Mouse (Mus musculus) liver, embryonic 14.5 days (tissue): ENCODE measurements at regions not wholly inside any gene's neighbourhood (a gene's known extent, or its start where the extent isn't known, plus 50 kb on each side); places are given as distances from the start of the nearest gene placed in this dataset.
"Not testable (repeated sequence)": the region's sequence is repeated elsewhere in the genome, so short reads cannot be mapped to it uniquely, and the experiment has no call there.

Experiments
- ATAC-seq: fragments of 200-750 bp; cut with Nextera tagmentation; 2 replicates; pipeline ENCODE4 v1.8.0; 2017; ENCODE audit warnings: moderate number of reproducible peaks, mild to moderate bottlenecking, moderate library complexity; ENCODE audit not compliant: insufficient read depth
- DNase-seq, 3 experiments: peaks; one replicate each; pipeline ENCODE4 v3.0.0-alpha.2; 2012 to 2013; ENCODE audit warnings: low read depth in 3 of 3, low spot score in 3 of 3
- H3K27ac ChIP-seq: fragments of 300-500 bp; sonication (generic); 2 replicates; pipeline ENCODE4 v1.5.1; 2014; ENCODE audit warnings: moderate library complexity, mild to moderate bottlenecking, control low read depth, inconsistent platforms
- H3K27me3 ChIP-seq: fragments of 300-500 bp; sonication (generic); 2 replicates; pipeline ENCODE4 v1.6.1; 2014; ENCODE audit warnings: mild to moderate bottlenecking, low read length, moderate library complexity; ENCODE audit not compliant: control insufficient read depth, insufficient read depth
- H3K36me3 ChIP-seq: fragments of 300-500 bp; sonication (generic); replicated peaks from 2 replicates; pipeline ENCODE4 v1.6.1; 2014; ENCODE audit warnings: low read depth; ENCODE audit not compliant: control insufficient read depth, insufficient read depth
- H3K4me1 ChIP-seq, 2 experiments: fragments of 200-500 bp in 1 of 2; fragments of 300-500 bp in 1 of 2; sonication (generic) in 1 of 2; replicated peaks; 2 replicates each; pipeline ENCODE4 v1.6.1; 2012 to 2014; ENCODE audit warnings: antibody characterized with exemption in 1 of 2, inconsistent platforms in 1 of 2, low read length in 1 of 2; ENCODE audit not compliant: control insufficient read depth in 2 of 2, insufficient read depth in 2 of 2
- H3K4me2 ChIP-seq: fragments of 300-500 bp; sonication (generic); 2 replicates; pipeline ENCODE4 v1.6.1; 2014; ENCODE audit warnings: low read depth, mild to moderate bottlenecking, control low read depth, moderate library complexity
- H3K4me3 ChIP-seq, 2 experiments: fragments of 200-500 bp in 1 of 2; fragments of 300-500 bp in 1 of 2; sonication (generic) in 1 of 2; 2 replicates each; pipeline ENCODE4 v1.5.1; 2012 to 2014; ENCODE audit warnings: low read depth in 2 of 2, low read length in 2 of 2, mild to moderate bottlenecking in 2 of 2, control low read depth in 1 of 2, inconsistent platforms in 1 of 2, moderate library complexity in 1 of 2; ENCODE audit not compliant: insufficient read depth in 1 of 2
- H3K9ac ChIP-seq: fragments of 300-500 bp; sonication (generic); replicated peaks from 2 replicates; pipeline ENCODE4 v1.6.1; 2014; ENCODE audit warnings: mild to moderate bottlenecking, control low read depth, moderate library complexity
- H3K9me3 ChIP-seq: fragments of 300-500 bp; sonication (generic); 2 replicates; pipeline ENCODE4 v1.6.1; 2016; ENCODE audit warnings: low read length, mixed read lengths; ENCODE audit not compliant: control insufficient read depth
- CTCF ChIP-seq: IDR thresholded peaks from 2 replicates; pipeline ENCODE4 v1.5.1; 2016; ENCODE audit warnings: antibody characterized with exemption, low read depth, control low read depth
- EP300 ChIP-seq: IDR thresholded peaks from 2 replicates; pipeline ENCODE4 v1.6.1; 2016; ENCODE audit warnings: antibody characterized with exemption, low read depth
- WGBS: fragments of 180-500 bp; shearing (Covaris S2); extraction: QIAGEN DNeasy Blood & Tissue Kit; methylation state at CpG from one replicate; pipeline ENCODE4 v1.1.7; 2014; ENCODE audit not compliant: insufficient replicate concordance; 5-methylcytosine and 5-hydroxymethylcytosine counted together

DNA sequence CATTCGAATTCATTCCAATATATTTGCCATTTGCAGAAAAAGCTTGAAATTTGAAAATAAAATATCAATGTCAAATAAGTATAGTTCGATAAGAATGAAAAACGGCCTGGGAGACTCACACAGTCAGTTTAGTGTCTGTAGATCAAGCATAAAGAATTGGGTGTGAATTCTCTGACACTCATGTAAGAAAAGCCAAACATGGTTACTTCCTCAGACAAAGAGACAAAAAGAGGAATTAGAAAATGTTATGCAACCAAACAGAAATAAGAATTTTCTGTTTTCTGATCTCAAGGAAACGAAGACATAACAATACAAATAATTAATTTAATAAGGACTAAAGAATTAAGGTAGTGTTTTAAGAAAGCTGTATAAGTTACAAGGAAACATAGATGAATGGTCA lies 113.7 kb upstream of the Egfr start:
- no peaks in the 10 kb centered on the region for H3K4me1 ChIP-seq
- 52% methylated on average over 4 of the region's 4 CpGs for WGBS
- no peak overlapping the region for H3K4me2 ChIP-seq
- no peaks in the 10 kb centered on the region for H3K36me3 ChIP-seq
- no peak for ATAC-seq
- no peaks in the 10 kb centered on the region for H3K27me3 ChIP-seq
- no peaks in the 10 kb centered on the region for H3K9me3 ChIP-seq
- H3K9ac ChIP-seq, result no peak overlapping the region
- TF ChIP-seq CTCF (no peak), EP300 (no peak)
- no peak for DNase-seq
- no peak overlapping the region for H3K27ac ChIP-seq
- no peak overlapping the region for H3K4me3 ChIP-seq

DNA sequence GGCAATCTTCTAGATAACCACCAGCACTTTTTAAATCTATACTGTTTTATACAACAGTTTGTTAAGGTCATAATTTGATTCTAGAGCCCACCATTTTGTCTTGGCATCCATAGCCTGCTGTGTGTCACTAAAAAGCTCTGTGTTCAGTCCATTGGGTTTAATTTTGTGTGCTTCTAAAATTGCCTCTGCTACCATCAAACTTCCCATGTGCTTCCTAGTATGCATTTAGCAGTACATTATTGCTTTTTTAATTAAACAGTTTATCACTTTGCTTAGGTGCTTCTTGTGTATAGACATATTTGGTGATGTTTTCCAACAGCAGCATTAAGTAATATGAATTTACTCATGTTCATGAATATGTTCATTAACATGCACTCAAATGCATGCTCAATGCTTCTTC lies 102.4 kb upstream of the Egfr start:
- TF ChIP-seq CTCF (no peak), EP300 (no peak)
- Histone ChIP-seq H3K4me1 (no peaks in the 10 kb centered on the region), H3K27me3 (no peaks in the 10 kb centered on the region), H3K4me3 (no peak overlapping the region), H3K36me3 (no peaks in the 10 kb centered on the region), H3K9ac (no peak overlapping the region), H3K9me3 (no peaks in the 10 kb centered on the region), H3K4me2 (no peak overlapping the region), H3K27ac (no peak overlapping the region)
- ATAC-seq, result no peak
- DNase-seq, result no peak

DNA sequence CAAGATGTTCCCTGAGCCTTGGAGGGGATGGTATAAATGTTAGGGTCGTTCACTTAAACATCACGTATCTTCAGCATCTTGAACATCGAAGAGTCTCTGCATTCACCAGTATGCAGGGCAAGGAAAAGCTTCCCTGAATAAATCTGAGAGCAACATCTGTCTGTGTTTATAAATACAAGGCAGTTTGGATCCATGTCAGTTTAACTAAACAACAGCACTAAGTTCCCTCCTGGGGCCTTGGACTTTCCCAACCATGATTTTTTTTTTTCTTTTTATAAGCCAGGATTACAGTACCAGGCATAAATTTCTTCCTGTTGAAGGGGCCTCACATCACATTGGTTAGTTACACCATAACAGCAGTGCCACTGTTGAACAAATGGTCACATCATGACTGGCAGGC lies 88.2 kb upstream of the Egfr start:
- no peaks in the 10 kb centered on the region for H3K36me3 ChIP-seq
- ATAC-seq (no peak), DNase-seq (no peak)
- 76% methylated on average over 3 of the region's 3 CpGs for WGBS
- no peak overlapping the region for H3K4me3 ChIP-seq
- no peaks in the 10 kb centered on the region for H3K27me3 ChIP-seq
- no peak for TF ChIP-seq EP300
- TF ChIP-seq CTCF, result no peak
- no peak overlapping the region for H3K4me2 ChIP-seq
- no peak overlapping the region for H3K9ac ChIP-seq
- H3K27ac ChIP-seq, result no peak overlapping the region
- H3K4me1 ChIP-seq, result no peaks in the 10 kb centered on the region
- no peaks in the 10 kb centered on the region for H3K9me3 ChIP-seq

DNA sequence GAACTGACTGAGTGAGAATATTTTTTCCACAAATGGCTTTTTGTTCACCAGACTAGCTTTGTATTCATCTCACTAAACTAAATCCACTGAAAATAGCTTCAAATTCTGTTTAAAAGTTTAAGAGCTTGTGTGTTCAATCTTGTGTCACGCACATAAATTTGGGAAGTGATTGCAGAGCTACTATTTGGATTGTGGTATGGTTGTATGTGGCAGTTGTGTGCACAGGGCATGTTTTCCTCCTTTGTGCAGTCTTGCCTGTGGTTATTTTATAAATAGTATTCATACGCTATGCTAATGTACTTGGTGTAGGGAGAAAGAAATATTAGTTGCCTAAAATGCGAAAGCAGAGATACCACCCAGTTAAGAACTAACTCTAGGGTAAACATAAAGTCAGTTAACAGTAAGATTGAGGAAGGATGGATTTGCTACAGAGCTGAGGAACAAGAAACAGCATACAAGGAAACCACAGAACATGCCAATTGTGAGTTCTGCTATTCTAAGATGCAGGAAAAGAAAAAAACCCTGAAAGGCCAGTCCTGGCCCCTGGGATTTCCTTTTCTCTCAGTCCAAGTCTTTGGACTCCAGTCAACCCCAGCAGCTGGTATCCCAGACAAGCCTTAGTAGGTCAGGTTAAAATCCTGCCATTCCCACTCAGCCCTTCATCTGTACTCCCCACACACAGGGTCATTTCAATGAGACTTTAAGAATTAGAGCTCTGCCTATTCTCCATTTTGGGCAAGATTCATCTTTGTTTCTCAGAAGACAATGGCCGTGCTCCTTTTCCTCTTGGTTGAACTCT lies 82.4 kb upstream of the Egfr start:
- Histone ChIP-seq H3K27me3 (no peaks in the 10 kb centered on the region), H3K9ac (no peak overlapping the region), H3K4me1 (no peaks in the 10 kb centered on the region), H3K4me3 (no peak overlapping the region), H3K36me3 (no peaks in the 10 kb centered on the region), H3K9me3 (no peaks in the 10 kb centered on the region), H3K4me2 (no peak overlapping the region), H3K27ac (no peak overlapping the region)
- TF ChIP-seq CTCF (no peak), EP300 (no peak)
- no peak for ATAC-seq
- no peak for DNase-seq
- 26% methylated on average over 4 of the region's 4 CpGs for WGBS

DNA sequence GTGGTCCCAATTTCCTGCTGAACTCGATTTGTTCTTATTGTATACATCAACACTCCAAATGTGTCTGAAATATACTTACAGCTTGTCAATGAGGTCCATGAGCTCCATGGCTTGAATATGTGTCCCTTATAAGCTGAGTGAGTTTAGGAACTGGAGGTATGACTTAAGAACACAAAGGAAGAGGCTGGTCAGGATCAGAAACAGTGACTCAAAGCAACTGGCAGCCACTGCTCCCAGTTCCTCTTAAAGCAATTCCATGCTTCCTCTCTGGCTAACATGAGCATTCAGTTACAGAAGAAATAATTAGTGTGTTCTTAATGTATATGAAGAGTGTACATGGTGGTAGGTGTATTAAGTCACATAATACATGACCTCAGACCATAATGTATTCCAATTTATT lies 81.7 kb upstream of the Egfr start:
- no peak for TF ChIP-seq CTCF
- no peak for TF ChIP-seq EP300
- ATAC-seq (no peak), DNase-seq (no peak)
- no peak overlapping the region for H3K4me3 ChIP-seq
- no peaks in the 10 kb centered on the region for H3K9me3 ChIP-seq
- H3K27me3 ChIP-seq, result no peaks in the 10 kb centered on the region
- H3K36me3 ChIP-seq, result no peaks in the 10 kb centered on the region
- H3K27ac ChIP-seq, result no peak overlapping the region
- H3K4me2 ChIP-seq, result no peak overlapping the region
- 18% methylated on average over 1 of the region's 1 CpGs for WGBS
- H3K4me1 ChIP-seq, result no peaks in the 10 kb centered on the region
- H3K9ac ChIP-seq, result no peak overlapping the region

DNA sequence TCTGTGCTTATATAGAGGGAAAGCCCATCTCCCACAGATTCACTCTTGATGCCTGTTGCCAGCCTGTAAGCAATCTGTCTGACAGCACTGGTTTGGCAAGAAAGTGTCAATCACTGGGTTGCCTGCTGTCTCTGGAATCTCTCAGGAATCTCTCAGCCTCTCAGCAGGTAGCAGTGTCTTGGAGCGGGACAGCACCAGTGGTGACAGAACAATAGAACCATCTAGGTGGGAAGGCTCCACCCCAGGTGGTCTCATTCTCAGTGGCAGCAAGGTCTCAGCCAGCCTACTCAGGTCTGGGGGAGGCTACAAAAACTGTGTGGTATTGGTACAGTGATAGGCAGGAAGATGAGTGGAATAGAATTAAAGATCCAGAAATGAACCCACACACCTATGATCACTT lies 76.1 kb upstream of the Egfr start:
- not testable (repeated sequence) for H3K4me2 ChIP-seq, DNase-seq, H3K36me3 ChIP-seq, H3K27ac ChIP-seq, H3K9ac ChIP-seq, H3K9me3 ChIP-seq, H3K27me3 ChIP-seq, H3K4me3 ChIP-seq, H3K4me1 ChIP-seq, ATAC-seq
- 55% methylated on average over 1 of the region's 1 CpGs for WGBS
